Mouse (Mus musculus) spleen, postnatal 36 days (tissue): ENCODE data around the gene Ndufaf5.
"Not testable (repeated sequence)": the region's sequence is repeated elsewhere in the genome, so short reads cannot be mapped to it uniquely, and the experiment has no call there.

Source experiments
- DNase-seq, 2 experiments: peaks; one replicate each; pipeline ENCODE4 v3.0.0; 2022; ENCODE audit warnings: low spot score in 2 of 2, mixed read lengths in 1 of 2

Ndufaf5 gene

DNA sequence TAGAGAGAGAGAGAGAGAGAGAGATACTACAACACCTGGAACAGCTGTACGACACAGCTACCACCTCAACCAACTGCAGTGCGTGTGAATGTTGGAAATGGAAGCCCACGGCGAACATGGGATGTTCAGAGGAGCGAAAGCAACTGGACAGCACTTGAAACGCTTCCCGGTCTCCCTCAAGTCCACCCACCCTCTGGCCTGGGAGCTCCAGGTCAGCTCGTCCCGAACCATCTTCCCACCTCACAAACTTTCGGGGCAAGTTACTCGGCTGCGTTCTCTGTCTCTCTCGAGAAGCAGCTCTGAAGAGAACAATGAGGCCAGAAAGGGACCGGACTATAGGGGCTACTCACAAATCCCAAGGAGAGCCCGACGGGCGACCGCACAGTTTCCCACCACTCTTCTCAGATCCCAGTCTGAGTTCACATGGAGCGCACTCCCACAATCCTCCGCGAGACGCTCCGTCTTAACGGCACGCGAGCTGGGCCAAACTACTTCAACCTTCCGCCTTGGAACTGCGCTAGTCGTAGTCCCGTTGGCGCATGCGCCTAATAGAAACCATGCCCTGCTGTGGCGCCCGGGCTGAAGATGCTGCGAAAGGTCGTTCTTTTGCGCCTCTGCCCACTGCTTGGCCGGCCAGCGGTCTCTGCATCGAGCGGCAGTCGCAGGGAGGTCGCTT, at the start of gene Ndufaf5, which contains the start of gene Esf1:
Gene Ndufaf5, plus strand, starts transcription at position 523 of the 676 bp plus-strand sequence.
Gene Esf1, minus strand, starts transcription at position 438 of the 676 bp plus-strand sequence.
- DNase-seq: peak; percentile 91 to 92

- DNase-seq: no peak
These were observed 44.9 kb upstream of the Ndufaf5 start for GRCm38 (mm10) chr2:140125516-140125915.

GRCm38 (mm10) chr2:140151743-140152142, 18.7 kb upstream of the Ndufaf5 start, which contains the start of gene Gm17374:
Gene Gm17374, plus strand, starts transcription at chr2:140152043.
- DNase-seq: not testable (repeated sequence)

DNA sequence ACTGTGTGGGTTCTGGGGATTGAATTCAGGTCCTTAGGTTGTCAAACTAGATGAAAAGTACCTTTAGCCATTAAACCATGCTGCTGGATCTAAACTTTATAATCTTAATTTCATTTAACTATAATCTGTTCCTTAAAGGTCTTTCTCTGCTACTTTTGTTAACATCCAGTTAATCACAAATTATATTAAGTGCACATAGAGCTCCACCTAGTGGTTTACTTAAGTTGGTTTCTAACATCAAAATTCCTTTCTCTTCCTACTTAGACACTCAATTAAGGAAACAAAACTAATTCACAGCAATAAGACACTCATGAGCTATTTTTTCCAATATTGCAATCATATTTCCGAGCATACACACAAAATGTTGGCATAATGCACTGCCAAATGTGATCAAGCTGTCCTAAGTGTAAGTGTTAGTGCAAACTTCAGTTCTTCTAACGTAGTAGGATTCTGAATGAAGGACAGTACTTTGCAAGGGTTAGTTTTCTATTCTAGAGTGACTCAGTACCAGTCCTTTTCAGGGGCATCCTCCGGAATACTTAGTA, 11.2 kb upstream of the Ndufaf5 start:
- DNase-seq: no peak

DNA sequence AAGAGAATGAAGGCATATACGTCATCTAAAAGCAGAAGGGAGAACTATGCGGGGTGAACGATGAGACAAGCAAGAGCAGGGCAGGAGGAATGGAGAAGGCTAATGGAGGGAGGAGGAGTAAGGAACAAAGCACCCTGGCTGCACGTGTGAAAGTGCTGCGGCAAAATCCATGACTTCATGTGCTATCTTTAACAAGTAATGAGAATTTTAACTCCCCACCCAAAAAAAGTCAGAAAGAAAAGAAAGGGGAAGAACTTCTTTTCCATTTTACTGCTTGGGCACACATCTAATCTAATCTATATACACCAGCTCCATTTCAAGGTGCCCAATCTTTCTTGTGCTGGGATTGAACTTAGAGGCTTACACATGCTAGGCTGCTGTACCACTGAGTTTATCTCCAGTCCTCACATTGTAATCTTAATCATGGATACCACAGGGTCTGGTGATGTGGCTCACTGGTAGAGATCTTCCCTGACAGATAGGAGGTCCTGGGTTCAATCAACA, 7.0 kb upstream of the Ndufaf5 start:
- DNase-seq: no peak

DNA sequence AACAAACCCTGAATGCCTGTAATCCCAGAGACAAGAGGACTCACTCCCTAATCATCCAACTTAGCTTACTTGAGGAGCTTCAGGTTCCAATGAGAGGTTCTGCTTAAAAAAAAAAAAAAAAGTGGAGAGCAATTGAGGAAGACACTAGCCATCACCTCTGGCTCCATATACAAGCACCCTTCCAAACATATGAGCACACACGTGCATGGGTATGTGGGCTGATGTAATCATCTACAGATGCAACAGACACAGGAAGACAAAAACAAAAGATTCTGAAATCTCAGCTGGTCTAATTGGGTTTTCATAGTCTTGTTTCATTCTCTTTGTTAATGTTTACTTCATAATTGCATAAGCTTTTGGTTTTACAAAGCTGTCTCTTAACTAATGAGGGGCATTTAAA, 1.4 kb upstream of the Ndufaf5 start:
- DNase-seq: no peak

DNA sequence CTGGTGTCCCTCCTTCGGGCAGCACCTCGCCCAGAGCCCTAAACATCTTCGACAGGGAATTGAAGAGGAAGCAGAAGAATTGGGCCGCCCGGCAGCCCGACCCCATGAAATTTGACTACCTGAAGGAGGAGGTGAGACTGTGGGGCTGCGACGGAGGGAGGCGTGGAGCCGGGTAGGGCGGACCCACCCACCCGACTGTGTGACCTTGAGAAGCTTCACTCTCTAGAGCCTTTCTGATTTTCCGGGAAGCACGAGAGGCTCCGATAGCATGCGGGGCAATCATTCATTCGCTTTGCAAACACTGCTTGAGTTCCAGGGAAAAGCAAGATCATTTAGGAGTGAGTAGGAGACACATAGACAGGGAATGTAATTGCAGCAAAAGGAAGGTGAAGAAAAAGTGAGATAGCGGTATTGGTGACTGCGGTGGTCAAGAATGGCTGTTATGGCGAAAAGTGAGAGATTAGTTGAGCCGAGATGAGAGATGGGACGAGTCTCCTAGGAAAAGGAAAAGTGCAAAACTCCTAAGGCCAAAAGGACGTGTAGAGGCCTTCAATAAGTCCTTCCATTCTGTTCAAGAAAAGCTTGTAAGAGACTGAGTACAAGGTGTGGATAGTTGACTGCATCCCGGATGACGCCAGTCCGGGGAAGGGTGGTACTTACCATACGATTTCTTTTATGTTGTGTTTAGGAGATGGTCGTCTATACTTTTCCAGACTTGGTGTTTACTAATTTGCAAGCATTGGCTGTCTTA, 529 bp downstream of the Ndufaf5 start:
- DNase-seq: peak in 1 of 2 experiments; percentile 51

DNA sequence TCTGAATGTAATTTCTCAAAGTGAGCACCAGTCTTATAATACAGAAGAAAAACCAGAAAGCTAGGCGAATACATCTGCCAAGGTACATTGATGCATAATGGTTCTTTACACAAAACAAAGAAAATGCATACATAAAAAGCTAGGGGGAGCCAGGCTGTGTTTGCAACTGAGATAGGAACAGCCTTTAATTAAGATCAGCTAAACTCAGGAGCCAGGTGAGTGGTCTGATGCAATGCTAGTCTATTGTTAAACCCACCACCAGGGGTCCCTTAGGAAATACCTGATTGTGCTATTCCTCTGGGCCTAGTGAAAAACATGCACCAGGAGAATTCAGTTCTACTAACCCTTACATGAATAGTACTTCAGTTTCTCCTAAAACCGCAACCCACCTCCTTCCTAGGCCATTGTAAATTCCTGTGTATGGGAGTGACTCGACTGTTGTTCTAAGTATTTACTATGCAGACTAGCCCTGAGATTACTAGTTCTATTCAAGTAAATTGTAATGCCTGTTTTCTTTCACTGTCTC, 15.3 kb downstream of the Ndufaf5 start:
- DNase-seq: not testable (repeated sequence)

DNA sequence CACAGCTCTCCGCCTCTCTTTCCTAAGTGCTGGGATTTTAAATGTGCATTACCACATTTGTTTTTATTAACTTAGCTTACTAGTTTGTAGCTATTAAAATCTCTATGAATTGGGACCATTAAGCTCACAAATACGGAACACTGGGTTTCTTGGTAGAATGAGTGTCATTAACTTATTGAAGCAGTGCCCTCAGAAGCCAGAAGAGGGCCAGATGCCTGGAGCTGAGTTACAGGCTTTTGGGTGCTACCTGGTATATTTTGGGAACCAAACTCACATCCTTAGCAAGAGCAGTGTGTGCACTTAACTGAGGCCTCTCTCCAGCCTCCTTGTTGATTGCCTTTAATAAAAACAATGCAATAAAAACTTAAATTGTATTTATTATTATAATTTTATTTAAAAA, 30.3 kb downstream of the Ndufaf5 start:
- DNase-seq: no peak

DNA sequence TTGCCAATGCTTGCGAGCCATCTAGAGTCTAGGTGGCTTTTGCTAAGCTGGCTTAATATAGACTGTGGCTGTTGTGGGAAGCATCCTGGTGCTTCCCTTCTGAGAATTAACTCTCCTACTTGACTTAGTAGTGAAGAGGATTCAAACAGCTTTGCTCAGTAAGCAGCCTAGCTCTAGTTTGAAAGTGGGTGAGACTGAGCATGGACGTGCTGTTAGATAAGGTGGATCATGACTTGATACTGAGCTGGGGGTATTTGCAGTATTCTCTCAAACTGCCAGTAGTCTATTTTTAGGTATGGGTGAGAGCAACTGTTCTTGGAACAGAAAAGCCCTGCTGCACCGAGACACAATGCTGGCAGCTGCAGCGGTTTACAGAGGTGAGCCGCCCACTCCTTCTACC, 32.1 kb downstream of the Ndufaf5 start:
- DNase-seq: no peak

DNA sequence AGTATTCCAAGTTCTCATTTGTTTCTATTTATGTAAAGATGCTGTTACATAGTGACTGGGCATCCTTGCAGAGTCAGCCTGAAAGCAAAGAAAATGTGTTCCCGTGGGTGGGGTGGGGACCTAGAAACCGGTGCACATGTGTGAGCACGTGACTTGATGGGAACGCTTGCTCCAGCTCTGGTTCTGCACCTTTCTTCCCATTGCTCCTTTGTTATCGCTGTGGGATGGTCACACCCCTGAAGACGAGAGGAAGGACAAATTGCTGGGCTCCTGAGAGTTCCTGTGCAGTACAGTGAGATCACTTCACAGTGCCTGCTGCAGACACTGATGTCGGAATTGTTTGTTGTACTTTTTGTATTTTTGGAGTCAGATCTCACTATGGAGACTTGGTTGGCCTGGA, 33.3 kb downstream of the Ndufaf5 start:
- DNase-seq: no peak

GRCm38 (mm10) chr2:140214519-140215027, 44.1 kb downstream of the Ndufaf5 start:
- DNase-seq: no peak

DNA sequence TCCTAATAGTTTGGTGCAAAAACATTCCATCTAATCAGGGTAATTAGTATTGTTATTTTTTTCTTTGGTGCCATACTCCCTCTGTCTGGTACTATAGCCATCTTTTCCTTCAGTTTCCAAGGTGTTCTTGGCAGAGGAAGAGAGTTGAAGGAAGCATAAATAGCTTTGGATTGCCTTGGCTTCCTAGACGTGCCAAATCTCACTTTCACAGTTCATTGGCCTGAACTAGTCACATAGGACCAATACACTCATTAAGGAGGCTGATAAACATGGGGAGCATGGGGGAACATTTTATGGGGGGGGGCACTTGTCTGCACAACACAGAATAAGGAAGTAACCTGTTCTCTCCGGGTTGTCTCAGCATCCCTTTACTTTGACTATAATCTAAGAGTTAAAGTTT, 45.0 kb downstream of the Ndufaf5 start:
- DNase-seq: no peak

- DNase-seq: no peak
These were observed 45.5 kb downstream of the Ndufaf5 start for GRCm38 (mm10) chr2:140215965-140216364.

DNA sequence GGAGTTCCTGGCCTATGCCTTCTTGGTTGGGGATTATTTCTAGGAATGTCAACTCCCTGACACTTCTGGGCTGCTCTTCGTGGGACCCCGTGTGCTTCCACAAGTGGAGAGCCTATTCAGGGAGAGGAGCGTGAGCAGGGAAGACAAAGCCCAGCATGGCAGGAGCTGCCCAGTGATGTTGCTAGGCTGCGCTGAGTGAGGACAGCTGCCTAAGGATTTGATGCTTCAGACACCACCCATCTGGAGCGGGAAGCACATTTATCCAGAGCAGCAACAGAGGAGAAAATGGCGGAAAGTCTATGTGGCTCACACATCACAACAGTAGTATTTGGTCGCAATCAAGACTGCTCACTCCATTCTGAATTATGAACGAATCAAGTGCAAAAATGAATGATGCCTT, 49.9 kb downstream of the Ndufaf5 start:
- DNase-seq: no peak

DNA sequence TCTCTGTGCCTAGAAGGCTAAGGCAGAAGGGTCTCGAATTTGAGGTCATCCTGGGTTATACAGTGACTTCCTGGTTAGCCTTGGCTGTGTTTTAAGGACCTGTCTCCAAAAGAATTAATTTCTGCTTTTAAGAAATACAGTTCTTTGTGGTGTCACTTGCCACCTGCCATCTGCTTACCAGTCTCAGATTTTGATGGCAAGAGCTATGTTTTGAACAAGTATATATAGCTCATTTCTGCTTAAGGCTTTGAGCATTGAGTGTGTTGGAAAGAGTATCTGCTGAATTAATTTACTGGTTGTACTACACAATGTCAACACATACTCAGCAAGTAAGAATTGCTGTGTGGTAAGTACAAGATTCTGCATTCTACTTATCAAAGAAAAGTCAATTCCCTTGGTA, 59.8 kb downstream of the Ndufaf5 start:
- DNase-seq: no peak

DNA sequence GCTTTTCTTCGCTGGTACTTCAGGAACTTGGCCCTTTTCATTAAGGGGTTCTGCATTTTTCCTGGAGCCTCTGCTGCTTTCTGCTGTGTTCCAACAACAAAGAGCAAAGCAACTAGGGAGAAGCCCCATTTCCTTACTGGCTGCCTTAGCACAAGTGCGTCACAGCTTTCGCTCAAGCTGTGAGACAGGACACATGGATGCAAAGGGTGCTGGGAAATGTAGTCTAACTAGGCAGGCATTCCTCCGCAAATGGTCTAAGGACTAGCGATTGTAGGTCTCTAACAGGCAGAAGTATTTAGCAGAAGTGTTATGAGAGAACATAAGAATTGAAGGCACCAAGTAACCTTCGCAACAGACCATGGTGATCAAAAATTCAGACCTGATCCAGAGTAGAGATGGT, 66.8 kb downstream of the Ndufaf5 start:
- DNase-seq: no peak

DNA sequence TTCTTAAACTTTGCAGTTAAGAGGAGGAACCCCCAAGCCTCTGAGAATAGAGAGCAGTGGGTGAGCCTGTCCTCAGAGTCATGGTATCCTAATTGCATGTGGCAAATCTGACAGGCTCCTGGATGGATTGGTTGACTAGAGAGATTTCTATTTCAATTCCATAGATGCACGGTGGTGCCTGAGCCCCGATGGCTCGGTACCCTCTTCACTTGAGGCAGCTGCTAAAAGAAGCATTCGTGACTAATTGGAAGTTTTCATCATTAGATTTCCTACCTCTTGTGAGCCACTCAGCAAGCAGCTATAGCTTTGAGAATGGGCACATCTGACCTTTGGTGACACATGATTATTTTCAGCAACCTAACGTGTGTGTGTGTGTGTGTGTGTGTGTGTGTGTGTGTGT, 71.9 kb downstream of the Ndufaf5 start:
- no peak for DNase-seq

GRCm38 (mm10) chr2:140243105-140243504, 72.7 kb downstream of the Ndufaf5 start:
- no peak for DNase-seq
